Mouse (Mus musculus): ENCODE results near the gene Golm1.

Golm1 gene

DNA sequence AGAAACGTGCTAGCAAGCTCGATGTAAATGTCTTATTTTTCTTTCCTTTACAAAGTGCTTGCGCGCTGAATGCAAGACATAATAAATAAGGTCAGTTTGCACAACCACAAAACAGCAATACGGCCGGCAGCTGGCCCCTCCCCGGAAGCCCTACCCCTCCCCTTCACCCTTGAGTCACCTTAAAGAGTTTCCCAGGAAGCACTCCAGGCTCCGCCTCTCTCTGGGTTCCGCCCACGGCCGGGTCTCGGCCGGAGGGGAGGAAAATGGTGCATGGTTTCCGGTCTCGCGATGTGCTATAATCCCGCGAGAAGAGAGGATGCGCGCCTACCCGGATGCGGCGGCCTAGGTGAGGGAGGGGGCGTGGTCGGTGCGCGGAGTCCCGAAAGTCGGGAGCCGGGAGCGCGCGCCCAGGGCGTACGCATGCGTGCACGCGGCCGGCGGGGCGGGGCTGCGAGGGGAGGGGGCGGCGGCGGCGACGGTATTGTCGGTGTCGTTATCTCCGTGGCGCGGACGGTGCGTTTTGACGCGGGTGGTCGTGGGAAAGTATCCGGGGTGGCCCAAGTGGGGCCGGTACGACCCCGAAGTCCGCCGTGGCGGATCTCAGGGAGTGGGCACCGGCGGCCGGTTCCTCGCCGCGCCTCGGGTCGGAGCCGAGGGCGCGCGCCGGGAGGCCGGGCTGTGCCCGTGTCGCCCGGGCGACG lies 90.5 kb downstream of the Golm1 start, which contains the start of the genes Agtpbp1 and Naa35:
TSS of gene Agtpbp1 (minus strand) at position 281 of the 701 bp plus-strand sequence.
TSS of gene Naa35 (plus strand) at position 313 of the 701 bp plus-strand sequence.
- peak; percentile 99 to 100 for DNase-seq
